Mouse (Mus musculus) E14TG2a.4 (cell line): ENCODE data around the gene Get4.

ENCODE experiments used
- H3K27me3 ChIP-seq: 2 replicates; pipeline ENCODE4 v1.6.1; 2014; ENCODE audit warnings: low read length, control low read depth; ENCODE audit not compliant: insufficient read depth
- H3K36me3 ChIP-seq: 2 replicates; pipeline ENCODE4 v1.6.1; 2014; ENCODE audit warnings: low read length, control low read depth; ENCODE audit not compliant: insufficient read depth
- H3K4me1 ChIP-seq: replicated peaks from 2 replicates; pipeline ENCODE4 v1.6.1; 2014; ENCODE audit warnings: low read depth, low read length, control low read depth
- H3K4me3 ChIP-seq: replicated peaks from 2 replicates; pipeline ENCODE4 v1.5.1; 2014; ENCODE audit warnings: mild to moderate bottlenecking, low read length
- H3K9me3 ChIP-seq: 2 replicates; pipeline ENCODE4 v1.6.1; 2014; ENCODE audit warnings: low read length, control low read depth
- CTCF ChIP-seq: conservative IDR thresholded peaks from 2 replicates; pipeline ENCODE4 v1.5.1; 2014; ENCODE audit warnings: low read length
- NANOG ChIP-seq: IDR thresholded peaks from 2 replicates; pipeline ENCODE4 v1.6.1; 2014; ENCODE audit warnings: borderline replicate concordance, low read length, mixed read lengths
- POU5F1 ChIP-seq: IDR thresholded peaks from 2 replicates; pipeline ENCODE4 v1.6.1; 2014; ENCODE audit warnings: low read length, borderline replicate concordance

Gene Get4

DNA sequence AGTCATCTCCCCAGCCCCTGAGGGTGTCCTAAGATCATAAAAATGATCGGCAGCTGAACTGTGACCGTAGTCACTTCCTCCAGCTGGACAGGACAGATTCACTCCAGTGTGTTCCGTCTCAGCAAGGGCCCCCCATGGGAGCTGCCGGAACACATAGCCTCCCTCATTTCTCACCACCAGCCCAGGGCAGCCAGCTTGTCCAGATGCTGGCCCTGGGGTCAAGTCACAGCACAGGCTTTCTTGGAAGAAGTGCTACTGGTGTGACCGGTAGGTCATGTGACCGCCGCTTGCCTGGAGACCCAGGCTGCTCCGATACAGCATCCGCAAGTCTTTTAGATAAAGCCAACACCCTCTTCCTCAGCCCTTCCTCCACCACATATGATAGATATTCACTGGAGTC is 61.4 kb downstream of the Get4 start:
- Histone ChIP-seq H3K9me3 (no peaks in the 10 kb centered on the region), H3K4me1 (peaks cover 77% of the 10 kb centered on the region), H3K36me3 (peaks cover 28% of the 10 kb centered on the region), H3K27me3 (no peaks in the 10 kb centered on the region), H3K4me3 (no peak overlapping the region)
- TF ChIP-seq POU5F1 (no peak), CTCF (no peak), NANOG (no peak)

DNA sequence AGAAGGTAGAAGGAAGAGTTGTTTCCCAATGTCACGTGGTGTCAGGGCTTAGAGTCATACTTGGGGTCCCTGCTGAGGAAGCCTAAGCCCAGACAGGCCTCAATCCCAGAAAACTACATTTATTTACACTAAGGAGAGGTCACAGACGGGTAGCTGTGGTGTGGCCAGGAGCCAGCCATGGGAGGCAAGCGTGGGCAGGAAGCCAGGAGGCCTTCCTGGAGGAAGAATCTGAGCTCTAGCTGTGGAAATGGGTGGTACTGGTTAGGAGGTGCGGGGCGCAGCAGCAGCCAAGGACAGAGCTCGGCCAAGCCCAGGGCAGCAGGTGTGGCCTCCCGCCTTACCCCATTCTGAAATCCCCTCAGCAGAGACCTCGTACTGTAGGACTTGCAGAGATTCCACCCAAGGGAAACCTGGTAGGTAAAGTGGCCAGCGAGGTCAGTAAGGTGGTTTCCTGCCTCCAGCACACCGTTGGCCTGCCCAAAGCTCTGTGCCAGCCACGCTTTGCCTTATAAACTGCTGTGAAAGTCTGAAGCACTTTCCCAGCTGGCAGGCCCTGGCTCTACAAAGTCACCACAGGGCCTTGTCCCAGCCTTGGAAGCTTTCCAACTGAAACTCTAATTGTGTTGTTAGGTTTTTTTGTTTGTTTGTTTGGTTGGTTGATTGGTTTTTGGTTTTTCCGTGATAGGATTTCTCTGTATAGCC is 63.0 kb downstream of the Get4 start:
- TF ChIP-seq NANOG: no peak
- no peak for TF ChIP-seq POU5F1
- TF ChIP-seq CTCF: no peak
- H3K36me3 ChIP-seq: peaks cover 18% of the 10 kb centered on the region; the same call in 1 of the 2 replicates
- no peaks in the 10 kb centered on the region for H3K27me3 ChIP-seq

DNA sequence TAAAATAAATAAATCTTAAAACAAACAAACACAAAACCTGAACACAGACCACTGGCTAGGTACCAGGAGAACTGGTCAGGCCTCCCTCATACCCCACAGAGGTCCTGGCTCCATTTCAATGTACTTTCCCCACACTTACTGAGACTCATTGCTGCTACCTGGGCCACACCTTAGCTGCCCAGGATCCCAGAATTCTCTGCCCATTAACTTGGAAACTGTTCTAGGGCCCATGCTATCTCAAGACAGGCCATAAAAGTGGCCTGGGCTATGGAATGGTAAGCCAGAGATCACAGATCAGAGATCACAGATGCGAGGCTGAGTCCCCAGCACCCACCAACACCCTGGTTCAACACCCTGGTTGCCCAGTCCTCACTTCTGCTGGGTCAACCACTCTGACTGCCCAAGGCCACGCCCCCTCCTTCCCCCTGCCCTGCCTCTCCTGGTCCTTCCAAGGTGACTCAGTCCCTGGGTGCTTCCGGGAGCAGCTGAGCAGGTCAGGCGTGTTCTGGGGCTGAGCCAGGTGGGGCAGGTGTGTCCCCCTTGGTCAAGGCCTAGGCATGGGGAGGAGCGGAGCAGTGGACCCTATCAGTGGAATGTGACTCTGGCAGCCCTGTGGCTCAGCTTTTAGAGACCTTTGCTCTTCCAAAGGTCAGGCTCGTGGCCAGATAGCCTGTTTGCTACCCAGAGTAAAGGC is 65.0 kb downstream of the Get4 start:
- Histone ChIP-seq H3K4me1 (peaks cover 86% of the 10 kb centered on the region), H3K9me3 (no peaks in the 10 kb centered on the region), H3K36me3 (peaks cover 26% of the 10 kb centered on the region; the same call in 1 of the 2 replicates), H3K4me3 (peak overlapping the region; percentile 63), H3K27me3 (no peaks in the 10 kb centered on the region)
- TF ChIP-seq POU5F1 (no peak), NANOG (no peak), CTCF (no peak)

More for the DNA sequence above, 63.0 kb downstream of the Get4 start:
- Histone ChIP-seq H3K4me3 (no peak overlapping the region), H3K4me1 (peaks cover 84% of the 10 kb centered on the region), H3K9me3 (no peaks in the 10 kb centered on the region)

DNA sequence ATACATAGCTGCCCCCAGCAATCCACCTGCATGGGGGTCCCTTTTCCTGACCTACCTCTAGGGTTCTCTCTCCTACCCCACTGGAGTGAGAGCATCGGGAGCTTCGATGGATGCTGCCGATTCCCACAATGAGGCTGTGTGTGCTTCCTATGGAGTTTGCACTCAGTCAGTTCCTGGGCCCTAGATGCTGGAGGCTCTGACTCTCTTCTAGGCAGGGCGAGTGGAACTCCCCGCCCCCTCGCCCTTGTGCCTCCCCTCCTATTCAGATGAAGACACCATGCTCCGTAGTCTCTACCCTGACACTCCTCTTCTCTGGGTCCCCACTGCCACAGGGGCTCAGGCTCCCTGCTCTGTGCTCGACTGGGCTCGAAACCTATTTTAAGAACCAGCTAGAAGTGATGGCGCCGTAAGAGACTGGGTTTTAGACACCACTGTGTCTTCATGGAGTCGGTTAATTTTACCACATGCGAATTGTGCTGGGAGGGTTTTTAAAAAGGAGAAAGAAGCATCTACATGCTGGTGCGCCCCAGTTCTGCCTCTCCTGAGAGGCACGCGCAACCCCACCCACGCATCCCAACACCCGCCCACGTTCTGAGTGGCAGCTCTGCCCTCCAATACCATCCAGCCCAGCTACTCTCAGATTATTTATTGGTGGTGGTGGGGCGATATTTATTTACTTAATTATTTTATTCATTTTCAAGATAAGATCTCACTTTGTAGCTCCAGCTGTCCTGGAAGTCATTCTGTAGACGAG is 65.8 kb downstream of the Get4 start:
- no peak for TF ChIP-seq NANOG
- no peak for TF ChIP-seq CTCF
- TF ChIP-seq POU5F1: no peak
- H3K27me3 ChIP-seq: no peaks in the 10 kb centered on the region
- H3K9me3 ChIP-seq: no peaks in the 10 kb centered on the region
- H3K4me3 ChIP-seq: peak overlapping the region; percentile 63
- H3K4me1 ChIP-seq: peaks cover 88% of the 10 kb centered on the region
- H3K36me3 ChIP-seq: peaks cover 29% of the 10 kb centered on the region
